Mouse (Mus musculus): ENCODE results near the gene Uba7. TPM values are rescaled to one million over a fixed set of nuclear protein-coding genes. Genes with fewer than 3 reads are reported as not detected.

Uba7 gene
- total RNA-seq, 1 experiment from 2014 or later: 15.2 TPM

- DNase-seq: peak; percentile 51
These were observed 13.4 kb upstream of the Uba7 start for GRCm38 (mm10) chr9:107961881-107962280.

- no peak for DNase-seq
These were observed 12.4 kb upstream of the Uba7 start for GRCm38 (mm10) chr9:107962916-107963315.

GRCm38 (mm10) chr9:107963700-107964099 lies 11.6 kb upstream of the Uba7 start:
- peak; percentile 92 for DNase-seq

- no peak for DNase-seq
These were observed 10.6 kb upstream of the Uba7 start for GRCm38 (mm10) chr9:107964681-107965080.

- DNase-seq: no peak
These were observed 8.6 kb upstream of the Uba7 start for GRCm38 (mm10) chr9:107966676-107967075.

- no peak for DNase-seq
These were observed 7.9 kb upstream of the Uba7 start for GRCm38 (mm10) chr9:107967437-107967836.

- no peak for DNase-seq
These were observed 6.8 kb upstream of the Uba7 start for GRCm38 (mm10) chr9:107968531-107968930.

GRCm38 (mm10) chr9:107970311-107970710 lies 5.0 kb upstream of the Uba7 start:
- no peak for DNase-seq

GRCm38 (mm10) chr9:107971690-107972541 lies 3.4 kb upstream of the Uba7 start:
- no peak for DNase-seq

- no peak for DNase-seq
These were observed 674 bp upstream of the Uba7 start for GRCm38 (mm10) chr9:107974491-107975171.

- DNase-seq: no peak
These were observed 3.5 kb downstream of the Uba7 start for GRCm38 (mm10) chr9:107978815-107979214.

- peak; percentile 25 for DNase-seq
These were observed 6.6 kb downstream of the Uba7 start for GRCm38 (mm10) chr9:107981684-107982605.

- peak; percentile 75 for DNase-seq
These were observed 7.5 kb downstream of the Uba7 start, which contains the start of gene Gm20661 for GRCm38 (mm10) chr9:107982681-107983346. Gene Gm20661 (plus strand): TSS chr9:107983058.

- peak; percentile 81 for DNase-seq
These were observed 8.2 kb downstream of the Uba7 start for GRCm38 (mm10) chr9:107983421-107983890.

GRCm38 (mm10) chr9:107984052-107984753 lies 8.9 kb downstream of the Uba7 start:
- no peak for DNase-seq

- no peak for DNase-seq
These were observed 9.4 kb downstream of the Uba7 start for GRCm38 (mm10) chr9:107984754-107985055.

- peak; percentile 94 for DNase-seq
These were observed 10.1 kb downstream of the Uba7 start, which contains the start of gene Inka1 for GRCm38 (mm10) chr9:107985131-107986119. Gene Inka1 (minus strand): TSS chr9:107985879.

- peak; percentile 91 for DNase-seq
These were observed 11.1 kb downstream of the Uba7 start for GRCm38 (mm10) chr9:107986376-107986775.

GRCm38 (mm10) chr9:107987950-107988349 lies 12.6 kb downstream of the Uba7 start:
- DNase-seq: no peak

GRCm38 (mm10) chr9:107992197-107992596 lies 16.9 kb downstream of the Uba7 start, which contains the start of gene Cdhr4:
Gene Cdhr4 (plus strand): TSS chr9:107992497.
- no peak for DNase-seq
